Mouse (Mus musculus): ENCODE results near the gene Tnfaip2.

Gene Tnfaip2

DNA sequence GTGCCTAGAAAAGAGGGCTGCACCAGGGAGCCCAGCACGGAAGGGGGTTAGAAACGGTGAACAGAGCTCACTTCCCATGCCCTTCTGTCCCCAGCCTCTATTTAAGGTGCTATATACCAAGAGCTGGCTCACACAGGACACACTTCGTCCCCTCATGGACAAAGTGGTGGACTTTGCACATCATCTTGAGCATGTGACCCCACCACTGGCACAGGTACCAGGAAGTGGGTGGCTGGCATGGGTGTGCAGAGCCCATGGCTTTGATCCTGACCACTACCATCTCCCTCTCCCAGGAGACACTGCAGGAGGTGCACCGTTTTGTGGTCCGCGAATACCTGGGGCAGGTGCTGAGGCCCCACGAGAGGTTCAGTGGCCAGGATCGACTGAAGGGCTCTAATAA lies 13.9 kb upstream of the Tnfaip2 start:
- no peak for DNase-seq

DNA sequence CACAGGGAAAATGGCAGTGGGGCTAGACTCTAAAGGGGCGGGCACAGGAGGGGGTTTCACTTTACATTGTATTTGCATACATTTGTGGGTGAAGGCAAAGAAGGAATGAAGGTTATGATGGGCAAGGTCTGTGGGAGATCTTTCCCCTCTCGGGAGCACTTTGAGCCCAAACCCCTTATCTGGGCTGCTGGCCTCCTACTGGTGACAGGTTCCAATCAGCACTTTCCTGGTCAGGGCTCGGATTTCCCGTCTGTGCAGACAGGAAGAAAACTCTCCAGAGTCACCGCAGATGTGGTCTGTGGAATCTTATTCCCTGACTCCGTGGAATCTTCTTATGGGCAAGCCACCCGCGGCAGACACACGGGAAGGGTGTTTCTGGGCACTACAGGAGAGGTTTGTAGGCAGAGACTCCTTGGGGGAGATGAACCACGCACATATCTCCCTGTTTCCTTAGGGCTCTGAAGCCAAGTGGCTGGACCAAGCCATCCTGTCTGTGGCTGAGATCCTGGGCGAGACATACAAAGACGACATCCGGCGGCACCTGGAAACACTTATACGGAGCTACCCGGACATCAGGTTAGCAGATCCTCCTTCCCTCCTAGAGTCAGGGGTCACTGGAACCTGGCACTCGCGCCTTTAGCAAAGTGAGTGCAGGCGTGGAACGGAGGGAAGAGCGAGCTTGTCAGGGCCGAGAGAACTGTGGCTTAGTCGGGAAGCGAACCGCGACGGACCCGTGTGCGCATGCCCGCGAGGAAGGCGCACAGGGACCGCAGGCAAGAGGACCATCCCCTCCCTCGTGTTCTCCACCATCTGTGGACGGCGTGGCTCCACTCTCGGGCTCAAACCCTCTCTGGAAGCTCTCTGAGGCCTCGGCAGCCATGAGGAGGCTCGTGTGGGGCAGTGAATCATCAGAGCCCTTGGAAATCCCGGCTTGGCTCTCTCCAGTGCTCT lies 13.0 kb upstream of the Tnfaip2 start:
- DNase-seq: no peak

DNA sequence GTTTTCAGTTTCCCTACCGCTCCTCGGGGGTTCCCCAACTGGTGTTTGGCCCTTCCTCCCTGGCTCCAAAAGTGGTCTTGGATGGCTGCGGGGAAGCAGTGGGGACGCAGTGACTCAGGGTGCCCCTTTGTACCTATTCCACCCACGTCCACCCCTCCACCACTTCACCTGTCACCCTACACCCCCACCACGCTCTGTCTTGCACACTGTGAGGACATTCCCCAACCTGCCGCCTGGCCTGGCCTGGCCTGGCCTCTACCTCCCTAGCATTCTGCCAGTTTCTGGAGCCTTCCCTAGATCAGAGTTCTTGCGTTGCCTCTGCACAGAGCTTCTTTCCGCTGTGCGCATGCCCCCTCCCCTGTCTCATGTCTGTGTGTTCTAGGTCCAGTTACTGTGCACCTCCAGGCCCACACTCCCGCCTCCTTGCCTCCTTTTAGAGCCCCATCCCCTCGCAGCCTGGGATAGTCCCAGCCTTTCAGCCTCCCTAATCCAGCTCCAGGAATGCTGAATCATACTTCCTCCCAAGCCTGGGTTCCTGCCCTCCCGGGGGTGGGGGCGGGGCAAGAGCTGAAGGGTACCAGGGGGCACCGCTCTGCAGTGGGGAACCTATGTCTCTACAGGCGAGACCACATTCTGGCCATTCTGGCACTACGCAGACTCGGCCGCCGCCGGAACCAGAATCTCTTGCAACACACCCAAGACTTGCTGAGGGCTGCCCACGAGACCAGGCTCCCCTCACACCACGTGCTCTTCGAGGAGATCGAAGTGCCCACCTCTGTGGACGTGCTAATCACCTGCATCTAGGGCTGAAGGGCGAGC lies 12.0 kb upstream of the Tnfaip2 start:
- no peak for DNase-seq

DNA sequence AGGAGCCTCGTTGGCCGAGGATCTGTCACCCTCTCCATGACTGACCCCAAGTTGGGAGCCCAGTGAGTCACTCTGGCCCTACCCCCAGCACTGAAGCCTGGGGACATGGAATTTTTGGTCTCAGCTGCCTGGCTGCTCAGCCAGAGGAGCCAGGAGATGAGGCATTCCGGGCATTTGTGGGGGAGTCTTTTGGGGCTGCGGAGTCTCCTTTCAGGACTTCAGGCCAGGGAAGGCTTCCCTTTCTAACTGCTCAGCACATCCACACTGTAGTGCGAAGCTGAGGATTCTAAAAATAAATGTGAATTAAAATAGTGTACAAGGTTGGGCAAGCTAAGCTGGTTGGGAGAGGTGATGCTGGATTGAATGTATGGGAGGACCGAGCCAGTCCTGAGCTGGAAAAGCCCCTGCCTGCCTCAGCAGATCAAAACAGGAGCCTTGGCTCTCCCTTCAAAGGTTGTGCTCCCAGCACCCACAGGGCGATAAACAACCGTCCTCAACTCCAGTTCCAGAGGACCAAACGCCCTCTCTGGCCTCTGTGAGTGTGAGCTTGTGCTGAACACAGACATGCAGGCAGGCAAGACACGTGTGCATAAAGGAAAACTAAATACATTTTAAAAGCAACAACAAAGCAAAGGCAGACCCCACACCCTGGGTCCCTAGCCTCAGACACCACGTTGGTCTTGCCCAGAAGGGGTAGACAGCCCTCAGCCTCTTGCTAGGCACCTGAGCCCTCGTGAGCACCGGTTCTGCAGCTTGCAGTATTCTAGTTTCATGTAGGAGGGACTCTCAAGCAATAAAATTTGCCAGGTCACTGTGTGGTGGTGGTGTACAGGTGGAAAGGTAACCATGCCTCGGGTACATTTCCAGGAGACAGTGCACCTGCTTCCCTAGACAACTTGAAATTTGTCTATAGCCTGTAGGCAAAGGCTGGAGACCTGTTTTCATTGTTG lies 11.1 kb upstream of the Tnfaip2 start:
- no peak for DNase-seq

DNA sequence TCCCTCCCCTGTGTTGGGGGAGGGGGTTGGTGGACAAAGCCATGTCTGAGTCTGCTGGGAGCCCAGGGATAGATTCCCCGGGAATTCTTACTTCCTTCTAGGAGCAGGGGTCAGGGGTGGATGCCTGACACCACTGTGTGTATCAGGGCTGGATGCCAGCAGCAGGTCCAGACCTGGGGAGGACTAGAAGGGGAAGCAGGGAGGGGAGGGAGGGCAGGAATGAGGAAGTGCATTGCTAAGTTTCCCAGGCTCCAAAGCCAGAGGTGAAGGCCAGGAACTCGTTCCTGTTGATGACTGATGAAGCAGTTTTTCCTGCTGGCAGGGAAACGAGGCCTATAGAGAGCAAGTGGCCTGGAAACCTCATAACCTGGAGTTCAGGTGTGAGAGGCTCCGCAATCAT lies 10.2 kb upstream of the Tnfaip2 start:
- no peak for DNase-seq

DNA sequence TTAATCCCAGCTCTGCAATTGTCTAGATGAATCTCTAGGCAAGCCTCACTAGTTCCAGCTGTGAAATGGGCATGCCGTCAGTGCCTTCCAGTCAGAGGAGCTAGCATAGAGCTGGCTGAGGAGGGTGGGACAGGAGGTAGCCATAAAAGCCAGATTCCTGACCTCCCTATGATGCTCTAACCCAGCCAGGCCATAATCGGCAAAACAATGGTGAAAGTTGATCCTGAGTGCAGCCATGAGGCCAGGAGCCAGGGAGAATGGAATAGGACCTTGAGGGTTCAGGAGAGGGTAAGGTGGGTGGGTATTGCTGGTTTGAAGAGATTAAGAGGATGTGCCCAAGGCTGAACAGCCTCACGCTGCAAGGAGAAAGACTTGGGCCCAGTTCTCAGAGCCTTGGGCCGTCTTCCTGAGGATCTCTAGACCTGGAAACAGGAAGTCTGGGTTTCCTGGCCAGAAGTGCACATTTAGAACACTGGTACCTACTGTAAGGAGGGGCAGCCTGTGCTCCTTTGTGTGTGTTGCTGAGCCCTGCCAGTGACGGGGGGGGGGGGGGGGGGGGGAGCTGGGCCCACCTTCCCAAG lies 9.4 kb upstream of the Tnfaip2 start:
- no peak for DNase-seq

DNA sequence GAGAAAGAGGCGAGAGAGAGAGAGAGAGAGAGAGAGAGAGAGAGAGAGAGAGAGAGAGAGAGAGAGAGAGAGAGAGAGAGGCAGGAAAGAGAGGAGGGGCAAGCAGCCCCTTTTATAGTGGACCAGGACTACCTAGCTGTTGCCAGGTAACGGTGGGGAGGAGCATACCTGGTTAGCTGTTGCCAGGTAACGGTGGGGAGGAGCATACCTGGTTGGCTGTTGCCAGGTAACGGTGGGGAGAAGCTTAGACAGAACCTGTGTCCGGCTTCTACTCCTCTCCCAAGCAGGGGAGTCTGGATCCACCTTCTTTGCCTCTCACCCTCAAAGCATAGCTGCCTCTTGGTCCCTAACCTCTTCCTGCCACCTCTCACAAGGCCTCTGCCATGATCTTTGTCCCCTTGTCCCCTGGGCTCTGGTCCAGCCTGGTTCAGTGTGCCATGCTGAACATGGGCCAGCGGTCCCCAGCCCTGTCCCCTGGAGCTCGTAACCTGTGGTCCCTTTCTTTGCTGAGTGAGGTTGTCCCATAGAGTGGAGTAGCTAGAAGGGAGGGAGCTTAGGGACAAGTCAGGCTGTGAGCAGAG lies 8.0 kb upstream of the Tnfaip2 start:
- DNase-seq: no peak

DNA sequence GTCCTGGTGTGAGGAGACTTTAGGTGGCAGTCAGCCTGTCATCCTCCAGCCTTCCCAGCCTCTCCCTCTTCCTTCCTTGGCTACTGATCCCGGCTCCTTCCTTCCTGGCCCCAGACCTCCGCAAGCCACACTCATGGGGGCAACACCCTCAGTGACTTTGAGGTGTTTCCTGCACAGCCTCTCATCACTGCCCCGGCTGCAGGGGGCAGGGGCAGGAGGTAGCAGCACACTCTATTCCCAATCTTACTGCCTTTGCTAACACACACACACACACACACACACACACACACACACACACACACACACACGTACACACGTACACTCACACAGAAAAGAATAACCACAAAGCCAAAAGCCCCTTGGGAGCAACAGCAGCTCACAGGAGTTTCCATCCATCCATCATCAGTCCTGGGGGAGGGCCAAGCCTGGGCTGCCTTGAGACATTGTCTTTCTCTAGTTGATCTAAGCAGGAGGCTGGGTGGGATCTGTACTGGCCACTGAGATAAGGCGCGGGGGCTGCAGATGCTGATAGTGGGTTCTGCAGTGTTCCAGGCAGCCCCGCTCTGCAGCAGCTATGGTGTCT lies 7.4 kb upstream of the Tnfaip2 start:
- DNase-seq: no peak

DNA sequence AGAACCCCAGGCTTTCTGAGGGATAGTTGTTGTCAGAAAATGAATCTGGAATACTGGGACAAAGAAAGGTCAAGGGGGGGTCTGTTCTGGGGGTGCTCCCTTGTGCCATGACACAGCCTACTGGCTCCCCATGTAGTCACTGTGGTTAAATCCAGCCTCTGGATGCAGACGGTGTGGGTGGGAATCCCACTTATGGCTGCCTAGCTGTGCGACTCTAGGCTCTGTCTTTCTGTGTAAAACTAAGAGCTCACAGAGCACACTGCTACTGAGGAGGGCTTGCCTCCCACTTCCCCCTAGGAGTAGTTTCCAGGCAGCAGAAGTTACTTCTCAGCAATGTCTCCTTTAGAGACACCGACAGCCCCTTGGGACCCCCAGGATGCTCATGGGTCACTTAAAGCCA lies 6.1 kb upstream of the Tnfaip2 start:
- no peak for DNase-seq

DNA sequence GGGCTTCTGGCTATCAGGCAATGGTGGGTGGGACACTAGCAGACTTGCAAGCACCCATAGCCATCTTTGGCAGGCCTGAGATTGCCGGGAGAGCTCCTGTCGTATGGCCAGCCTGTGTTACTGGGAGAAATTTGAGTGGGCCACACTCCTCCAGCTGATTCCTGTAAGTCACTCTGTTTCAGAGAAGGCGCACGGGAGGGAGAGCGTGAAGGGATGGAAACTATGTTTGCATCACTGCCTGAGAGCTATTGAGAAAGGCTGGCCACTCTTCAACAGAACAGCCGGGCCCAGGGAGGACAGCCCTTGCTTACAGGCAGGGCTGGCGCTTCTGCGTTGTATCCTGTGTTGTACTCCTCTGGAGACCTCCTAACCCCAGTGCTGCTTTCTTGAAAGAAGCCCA lies 5.6 kb upstream of the Tnfaip2 start:
- no peak for DNase-seq

DNA sequence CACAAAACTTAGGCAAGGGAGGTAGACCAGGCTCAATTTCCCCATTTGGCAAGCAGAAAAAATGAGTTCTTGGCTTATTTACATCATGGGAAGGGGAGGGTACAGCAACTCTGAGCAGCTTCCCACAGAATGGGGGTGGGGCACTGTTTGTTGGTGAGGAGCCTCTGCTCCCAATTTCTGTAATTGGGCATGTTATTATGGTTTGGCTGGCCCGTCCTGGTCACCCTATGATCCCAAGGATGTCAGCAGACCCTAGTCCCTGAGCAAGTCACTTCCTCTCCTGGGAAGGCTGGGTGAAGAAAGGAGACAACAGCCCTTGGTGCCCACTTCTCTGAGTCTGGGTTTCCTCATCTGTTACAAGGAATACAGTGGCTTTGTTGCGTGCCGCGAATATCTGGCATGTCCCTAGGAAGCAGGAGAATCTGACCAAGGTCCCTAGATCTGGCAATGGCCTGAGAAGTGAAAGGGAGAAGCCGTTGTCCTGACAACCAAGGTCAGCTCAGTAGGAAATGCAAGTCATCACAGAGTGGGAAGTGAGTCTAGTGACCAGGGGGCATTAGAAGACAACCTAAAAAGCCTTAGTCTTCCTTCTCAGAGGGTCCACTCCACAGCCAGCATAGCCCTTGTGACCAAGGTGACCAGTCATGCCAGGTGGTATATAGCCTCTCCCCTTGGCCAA lies 4.9 kb upstream of the Tnfaip2 start:
- DNase-seq: no peak

DNA sequence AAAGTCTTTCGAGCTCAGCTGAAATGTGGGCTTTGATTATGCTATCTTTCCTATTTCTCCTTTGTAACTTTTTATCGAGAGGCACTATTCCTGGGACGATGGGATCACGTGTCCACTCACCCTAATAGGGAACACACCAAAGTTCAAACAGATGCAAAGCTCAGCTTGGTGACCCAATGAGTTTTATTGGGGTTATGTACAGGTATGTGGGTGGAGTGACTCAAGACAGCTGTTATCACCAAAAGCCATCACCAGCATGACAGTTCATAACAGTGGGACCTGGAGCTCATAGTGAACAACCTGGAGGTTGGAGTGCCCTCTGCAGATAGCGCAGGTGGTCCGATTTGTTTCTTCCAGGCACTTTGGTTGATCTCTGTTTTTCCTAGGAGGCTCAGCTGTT lies 3.4 kb upstream of the Tnfaip2 start:
- no peak for DNase-seq

DNA sequence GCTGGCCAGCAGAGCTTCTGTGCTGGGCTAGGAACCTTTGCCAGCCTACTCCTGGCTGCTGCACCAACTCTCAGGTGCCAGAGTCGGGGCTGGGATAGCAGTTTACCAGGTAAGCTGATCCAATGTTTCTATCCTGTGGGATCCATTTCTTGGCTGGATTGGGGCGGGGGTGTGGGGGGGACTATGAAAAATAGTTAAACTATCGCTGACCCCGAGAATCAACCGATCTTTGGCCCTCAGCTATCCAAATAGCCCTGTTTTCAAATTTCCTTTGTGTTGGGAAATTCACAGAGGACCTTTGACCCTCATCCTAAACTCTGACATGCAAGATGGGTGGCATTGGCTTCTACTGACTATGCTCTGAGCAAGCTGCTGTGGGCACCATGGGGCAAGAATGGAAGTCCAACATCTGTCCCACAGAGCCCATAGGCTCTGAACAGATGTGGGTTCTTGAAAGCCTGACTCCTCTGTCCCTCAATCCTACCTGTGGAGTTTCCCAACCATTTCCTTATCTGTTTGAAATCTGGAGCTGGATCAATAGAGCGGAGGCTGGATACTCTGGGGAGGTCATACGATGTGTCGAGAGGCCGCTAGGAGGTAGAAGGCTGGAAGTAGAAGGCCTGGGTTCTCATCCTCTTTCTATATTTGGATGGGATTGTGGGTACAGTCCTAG lies 1.4 kb upstream of the Tnfaip2 start:
- no peak for DNase-seq

DNA sequence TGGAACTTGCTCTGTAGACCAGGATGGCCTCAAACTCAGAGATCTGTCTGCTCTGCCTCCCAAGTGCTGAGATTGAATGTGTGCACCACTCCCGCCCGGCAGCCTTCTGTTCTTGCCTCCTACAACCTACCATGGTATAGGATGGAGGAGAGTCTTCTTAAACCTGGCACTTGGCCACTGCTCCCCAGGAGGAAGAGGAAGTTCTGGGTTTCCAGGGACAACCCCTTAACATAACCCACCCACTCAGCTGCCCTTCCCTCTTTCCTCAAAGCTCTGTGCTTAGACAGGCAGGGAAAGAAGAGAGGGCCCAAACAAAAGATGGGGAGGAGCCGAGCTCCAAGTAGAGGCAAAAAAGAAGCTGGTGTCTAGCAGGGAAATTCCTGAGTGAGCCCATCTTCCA lies 746 bp upstream of the Tnfaip2 start:
- DNase-seq: no peak

DNA sequence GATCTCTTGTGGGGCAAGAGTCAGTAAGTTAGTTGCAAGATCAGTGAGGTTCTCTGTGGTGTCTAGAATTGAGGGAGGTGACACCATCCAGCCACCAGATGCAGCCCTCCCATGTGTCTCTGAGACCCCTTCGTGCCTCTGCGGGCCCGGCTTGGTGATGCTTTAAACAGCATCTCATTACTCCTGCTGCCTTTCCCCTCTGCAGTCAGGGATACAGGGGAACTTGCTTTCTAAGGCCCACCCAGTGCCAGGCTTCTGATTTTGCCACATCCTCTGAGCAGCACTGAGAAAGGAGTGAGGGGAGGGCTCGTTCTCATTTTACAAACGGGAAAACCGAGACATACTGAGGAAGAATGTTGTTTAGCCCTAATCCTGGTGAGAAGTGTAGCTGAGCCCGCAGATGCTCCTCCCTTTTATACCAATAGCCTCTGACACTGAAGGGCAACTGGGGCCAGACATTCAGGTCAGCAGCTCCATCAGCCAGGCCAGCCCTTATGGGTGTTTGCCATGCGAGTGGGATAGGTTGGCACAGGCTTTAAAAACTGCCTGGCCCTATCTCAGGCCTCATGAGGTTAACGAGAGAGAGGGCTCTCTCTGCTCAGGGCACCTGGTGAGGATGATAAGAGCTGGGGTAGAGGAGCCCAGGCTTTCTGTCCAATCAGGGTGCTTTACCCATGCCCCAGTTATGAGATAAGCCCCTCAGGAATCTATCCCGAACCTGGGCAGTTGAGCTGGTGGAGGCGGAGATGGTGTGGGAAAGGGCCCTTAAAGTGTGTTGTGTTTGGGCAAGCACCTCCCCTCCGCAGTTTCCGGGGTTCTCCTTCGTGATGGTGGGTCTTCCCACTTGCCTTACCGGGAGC lies 972 bp downstream of the Tnfaip2 start:
- no peak for DNase-seq

DNA sequence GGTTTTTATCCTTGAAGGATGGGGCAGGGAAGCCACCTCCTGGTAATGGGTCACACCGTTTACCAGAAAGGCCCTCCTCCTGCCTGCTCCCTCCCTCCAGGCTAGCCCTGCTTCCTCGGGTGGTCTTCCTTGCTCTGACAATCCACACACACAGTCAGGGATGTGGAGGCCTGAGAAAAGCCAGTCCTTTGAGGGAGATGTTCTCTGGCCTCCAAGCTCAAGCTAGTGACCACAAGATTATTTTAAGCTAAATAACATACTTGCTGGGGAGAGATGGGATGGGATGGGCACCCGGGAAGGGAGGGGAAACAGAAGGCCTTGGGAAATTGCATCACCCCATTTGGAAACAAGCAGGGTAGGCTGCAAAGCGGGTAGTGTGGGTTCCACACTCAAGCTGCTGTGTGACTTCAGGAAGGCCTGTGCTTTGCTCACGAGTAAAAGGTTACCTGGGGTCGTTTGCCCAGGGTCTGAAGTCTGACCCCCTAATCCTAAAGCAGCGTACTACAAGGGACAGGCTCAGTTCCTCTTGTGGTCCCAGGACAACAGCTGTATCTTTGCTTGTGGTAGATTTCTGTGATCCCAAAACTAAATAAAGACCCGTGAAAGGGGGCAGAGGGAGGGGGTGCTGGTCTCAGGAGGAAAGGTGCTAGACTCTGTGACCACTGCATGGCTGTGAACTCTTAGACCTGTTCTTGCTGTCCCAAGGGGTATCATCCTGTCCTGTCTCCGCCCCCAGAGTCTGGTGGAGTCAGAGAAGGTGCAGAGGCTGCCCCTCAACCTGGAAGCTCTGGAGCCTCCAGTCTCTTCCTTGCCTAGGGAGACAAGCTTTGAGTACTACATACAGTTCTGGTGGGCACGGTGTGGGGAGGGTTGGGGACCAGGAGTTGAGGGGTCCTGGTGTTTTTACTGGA lies 1.9 kb downstream of the Tnfaip2 start:
- no peak for DNase-seq

DNA sequence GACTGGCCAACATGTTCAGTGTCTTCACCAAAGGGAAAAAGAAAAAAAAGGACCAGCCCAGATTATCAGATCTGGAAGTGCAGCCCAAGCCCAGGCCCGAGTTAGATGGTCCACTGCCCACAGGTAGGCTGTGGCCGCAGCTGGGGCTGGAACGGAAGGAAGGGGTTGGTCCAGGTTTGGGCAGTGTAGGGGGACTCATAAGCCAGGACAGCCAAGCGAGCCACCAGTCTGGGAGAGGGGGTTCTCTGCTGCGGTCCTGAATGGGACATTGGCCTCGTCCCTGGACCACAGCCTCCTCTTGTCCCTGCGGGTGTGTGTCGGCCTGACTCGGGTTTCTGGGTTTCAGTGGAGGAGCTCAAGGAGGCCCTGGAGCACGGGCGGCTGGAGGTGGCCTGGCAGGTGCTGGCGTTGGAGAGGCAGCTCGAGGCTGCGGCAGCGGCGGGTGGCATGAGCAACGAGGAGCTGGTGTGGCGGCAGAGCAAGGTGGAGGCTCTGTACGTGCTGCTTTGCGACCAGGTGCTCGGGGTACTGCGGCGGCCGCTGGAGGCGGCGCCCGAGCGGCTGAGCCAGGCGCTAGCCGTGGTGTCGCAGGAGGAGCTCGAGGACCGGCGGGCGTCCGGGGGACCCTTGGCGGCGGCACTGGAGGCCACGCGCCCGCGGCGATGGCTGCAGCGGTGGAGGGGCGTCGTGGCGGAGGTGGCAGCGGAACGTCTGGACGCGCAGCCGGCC lies 3.1 kb downstream of the Tnfaip2 start:
- no peak for DNase-seq

Measured in spleen, adult 18-20 months (tissue).